Mouse (Mus musculus) retina, postnatal 7 days (tissue): ENCODE measurements around the gene Zfp493.
"Not testable (repeated sequence)": the region's sequence is repeated elsewhere in the genome, so short reads cannot be mapped to it uniquely, and the experiment has no call there.

Experiments used
- DNase-seq: peaks from one replicate; pipeline ENCODE4 v3.0.0-alpha.2; 2012; ENCODE audit warnings: low read depth, low spot score

Zfp493 gene

DNA sequence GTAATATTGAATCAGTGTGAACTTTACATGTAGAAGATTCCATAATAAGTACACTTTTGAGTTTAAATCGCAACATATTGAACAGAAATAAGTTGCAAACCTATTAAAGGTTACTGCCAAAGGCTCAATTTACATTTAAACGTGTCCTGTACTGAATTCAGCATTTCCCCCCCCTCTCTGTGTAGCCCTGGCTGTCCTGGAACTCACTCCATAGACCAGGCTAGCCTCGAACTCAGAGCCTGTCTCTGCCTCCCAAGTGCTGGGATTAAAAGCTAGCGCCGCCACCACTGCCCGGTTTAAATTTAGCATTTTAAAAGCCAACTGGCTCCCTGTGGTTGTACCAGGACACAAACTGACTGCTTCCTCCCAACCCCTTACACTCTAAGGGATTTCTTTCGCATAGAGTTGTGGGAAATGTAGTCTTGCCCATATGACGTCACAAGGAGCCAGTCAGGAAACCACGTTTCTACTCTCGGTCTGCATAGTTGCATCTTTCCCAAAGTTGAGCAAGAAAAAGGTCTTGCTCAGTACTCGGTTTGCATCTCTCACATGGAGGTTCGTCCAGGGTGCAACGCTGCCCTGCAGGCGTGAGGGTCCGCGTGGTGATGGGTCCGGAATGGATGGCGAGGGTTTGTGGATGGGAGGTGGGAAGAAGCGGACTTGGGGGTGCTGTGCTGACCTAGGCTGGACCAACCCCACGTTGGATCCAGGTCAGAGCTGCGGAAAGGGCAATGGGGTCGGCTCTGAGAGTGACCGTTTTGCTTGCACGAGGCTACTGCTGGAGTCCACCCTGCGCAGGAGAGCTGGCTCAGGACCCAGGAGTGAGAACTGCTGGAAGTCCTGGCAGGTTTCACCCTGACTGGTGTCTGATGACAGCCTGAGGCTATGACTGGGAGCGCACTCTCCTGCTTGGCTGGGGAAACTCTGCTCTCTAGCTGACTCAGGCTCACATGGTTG, at the start of gene Zfp493:
Gene Zfp493, plus strand, starts transcription at position 429 of the 957 bp plus-strand sequence.
- DNase-seq, result peak; percentile 53

DNA sequence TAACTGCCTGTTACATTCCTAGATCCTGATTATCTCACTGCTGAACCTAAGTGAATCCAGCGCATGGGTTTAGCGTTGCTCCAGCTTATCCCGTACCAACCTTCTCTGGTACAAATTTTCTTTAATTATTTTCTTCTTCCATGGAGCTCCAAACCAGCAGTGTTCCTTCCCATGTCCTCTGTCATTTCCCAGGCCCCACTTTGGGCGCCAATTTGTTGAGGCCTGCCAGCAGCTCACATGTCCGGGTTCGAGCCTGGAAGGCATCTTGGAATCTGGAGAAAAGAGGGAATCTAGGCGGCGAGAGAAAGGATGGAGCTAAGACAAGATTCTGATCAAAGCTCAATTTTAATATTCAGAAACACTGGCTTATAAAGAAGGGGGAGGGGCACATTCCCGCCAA, 45.1 kb upstream of the Zfp493 start:
- not testable (repeated sequence) for DNase-seq

DNA sequence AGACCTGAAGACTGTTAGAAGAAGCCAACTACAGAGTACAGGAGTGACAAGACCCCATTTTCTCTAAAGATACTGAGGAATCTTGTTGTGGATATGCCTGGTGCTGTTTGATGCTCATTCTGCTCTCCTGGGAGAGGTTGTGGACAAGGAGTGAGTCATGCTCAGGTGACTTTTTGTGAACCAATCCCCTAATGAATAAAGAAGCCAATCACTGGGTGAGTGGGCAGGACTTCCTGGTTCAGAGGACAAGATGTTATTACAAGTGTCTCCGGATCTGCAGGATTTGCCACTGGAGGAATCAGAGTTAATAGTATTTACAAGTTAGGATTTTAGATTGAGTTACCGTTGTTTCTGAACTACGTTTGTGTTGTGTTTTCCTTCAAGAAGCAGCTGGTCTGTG, 36.6 kb upstream of the Zfp493 start:
- DNase-seq, result no peak

GRCm38 (mm10) chr13:67743896-67744295, 35.6 kb upstream of the Zfp493 start:
- no peak for DNase-seq

DNA sequence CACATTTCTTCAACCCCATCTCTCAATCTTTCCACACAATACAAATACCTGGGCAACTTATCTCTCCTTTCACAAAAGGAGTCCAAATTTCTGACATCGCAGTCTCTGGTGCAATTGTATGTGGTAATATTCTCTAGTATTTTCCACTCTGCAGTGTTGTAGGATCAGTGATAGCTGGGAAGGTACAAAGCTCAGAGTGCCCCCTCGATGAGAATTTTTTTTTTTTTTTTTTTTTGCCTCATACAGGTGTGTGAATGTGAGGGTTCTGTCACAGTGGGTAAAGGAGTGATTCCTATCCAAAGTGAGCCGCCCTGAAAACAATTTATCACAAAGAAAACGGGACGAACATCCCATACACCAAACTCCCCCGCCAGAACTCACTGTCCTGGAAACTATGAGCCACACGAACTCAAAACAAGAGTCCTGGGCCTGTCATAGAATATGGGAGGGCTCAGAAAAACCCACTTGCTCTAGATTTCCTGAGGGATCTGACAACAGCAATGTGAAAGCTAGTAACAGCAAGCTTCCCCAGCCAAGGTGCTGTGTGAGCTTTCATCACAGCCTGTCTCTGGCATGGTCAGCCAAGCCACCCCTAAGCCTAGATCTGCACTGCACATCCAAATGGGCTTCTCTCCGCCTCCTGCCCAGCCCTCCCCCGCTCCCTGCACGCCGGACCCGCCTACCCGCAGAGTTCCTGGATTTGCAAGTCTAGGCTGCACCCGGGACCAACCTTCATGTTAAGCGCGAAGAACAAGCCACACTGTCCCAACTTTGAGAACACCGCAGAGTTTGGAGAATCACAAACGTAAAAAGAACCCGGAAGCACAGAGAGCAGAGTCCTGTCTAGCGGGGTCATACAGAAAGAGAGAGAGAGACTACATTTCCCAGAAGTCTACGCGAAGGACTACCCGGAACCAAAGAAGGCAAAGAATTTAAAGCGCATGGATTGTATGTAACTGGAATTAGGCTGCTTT, 24.9 kb upstream of the Zfp493 start, which contains the start of gene Zfp85:
Gene Zfp85, minus strand, starts transcription at position 896 of the 974 bp plus-strand sequence.
- peak; percentile 58 for DNase-seq

DNA sequence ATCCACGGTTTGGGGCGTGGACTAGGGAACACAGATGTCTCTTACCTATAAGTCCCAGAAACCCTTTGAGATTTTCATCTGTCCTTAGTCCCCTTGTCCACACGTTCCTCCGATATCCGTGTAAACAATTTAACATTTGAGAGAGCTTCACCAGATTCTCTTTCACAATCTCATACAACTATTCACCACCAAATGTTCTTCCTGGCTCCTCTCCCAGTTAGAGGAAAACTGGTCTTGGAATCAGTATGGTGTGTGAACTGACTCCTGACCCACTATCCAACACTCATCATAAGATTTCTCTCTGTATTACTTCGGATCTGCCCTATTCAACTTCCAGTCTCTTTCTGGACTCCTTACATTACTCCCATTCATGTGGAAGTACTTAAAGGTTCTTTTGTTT, 23.7 kb upstream of the Zfp493 start:
- DNase-seq, result no peak

DNA sequence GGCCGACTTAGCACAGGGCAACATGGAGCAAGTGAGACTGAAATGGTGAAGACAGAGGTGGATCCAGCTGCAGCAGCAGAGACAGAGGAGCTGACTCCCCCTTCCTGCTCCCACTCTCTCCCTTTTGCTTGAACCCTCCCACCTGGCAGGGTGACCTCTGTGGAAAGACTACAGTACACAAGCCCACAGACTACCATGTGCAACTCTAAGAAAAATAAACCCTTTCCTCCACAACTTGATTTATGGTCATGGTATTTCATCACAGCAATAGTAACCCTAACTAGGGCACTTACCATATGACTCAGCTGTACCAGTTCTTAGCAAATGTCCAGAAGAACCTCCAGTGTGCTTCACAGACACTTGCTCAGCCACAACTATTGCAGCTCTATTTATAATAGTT, 19.5 kb upstream of the Zfp493 start:
- DNase-seq, result no peak

DNA sequence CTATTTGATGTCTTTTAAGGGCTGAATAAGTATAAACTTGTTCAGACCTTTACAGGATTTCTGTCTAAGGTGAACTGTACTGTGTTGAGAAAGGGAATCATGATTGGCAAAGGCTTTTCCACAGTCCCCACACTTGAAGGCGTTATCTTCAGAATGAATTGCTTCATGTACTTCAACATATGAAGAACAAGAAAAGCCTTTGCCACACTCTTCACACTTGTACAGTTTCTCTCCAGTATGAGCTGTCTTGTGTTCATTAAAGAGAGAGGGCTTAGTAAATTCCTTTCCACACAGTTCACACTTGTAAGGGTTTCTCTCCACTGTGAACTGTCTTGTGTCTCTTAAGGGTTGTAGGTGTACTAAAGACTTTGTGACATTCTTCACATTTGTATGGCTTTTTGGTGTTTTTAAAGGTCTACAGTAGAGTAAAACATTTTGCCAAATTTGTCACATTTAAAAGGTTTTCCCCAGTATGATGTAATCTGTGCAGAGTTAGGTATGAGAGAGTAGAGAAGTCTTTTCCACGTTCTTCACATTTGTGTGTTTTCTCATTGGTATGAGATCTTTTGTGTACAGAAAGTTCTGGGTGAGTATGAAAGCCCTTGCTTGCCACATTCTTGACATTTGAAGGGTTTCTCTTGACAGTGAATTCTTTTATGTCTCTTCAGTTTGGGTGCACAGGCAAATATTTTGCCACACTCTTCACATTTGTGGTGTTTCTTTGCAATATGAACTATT, 16.3 kb upstream of the Zfp493 start:
- no peak for DNase-seq

DNA sequence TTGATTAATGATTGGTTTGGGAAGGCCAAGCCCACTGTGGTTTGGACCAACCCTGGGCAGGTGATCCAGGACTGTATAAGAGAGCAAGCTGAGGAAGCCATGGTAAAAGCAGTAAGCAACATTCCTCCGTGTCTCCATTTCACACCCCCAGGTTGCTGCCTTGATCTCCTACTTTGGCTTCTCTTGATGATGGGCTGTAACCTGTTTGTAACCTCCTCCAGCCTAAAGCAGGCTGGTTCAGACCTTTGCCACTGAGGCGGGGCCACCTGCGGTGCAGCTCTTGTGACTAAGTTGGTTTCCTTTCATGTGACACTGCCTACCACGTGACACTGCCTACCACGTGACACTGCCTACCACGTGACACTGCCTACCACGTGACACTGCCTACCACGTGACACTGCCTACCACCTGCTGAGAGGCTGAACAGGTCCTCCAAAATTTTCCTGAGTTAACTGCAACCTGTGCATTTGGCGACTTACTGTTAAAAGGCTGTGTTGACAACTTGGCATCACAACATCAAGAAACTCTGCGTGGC, 12.5 kb downstream of the Zfp493 start:
- DNase-seq, result no peak

DNA sequence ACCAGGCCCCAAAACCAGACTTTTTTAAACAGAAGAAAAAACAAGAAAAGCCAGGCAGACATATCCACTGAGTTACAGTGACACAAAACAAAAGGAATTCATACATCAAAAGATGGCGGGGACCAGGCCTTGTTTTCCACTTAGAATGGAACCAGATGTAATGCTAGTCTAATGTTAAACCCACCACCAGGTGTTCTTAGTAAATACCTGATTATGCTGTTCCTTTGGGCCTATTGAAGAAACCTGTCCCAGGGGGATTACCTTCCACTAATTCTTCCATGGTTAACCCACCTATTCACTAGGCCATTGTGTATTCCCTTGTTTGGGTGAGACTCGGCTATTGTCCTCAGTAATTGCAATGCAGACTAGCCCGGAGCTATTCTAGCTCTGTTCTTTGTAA, 19.1 kb downstream of the Zfp493 start:
- no peak for DNase-seq

GRCm38 (mm10) chr13:67799151-67799550, 19.7 kb downstream of the Zfp493 start:
- DNase-seq, result not testable (repeated sequence)

DNA sequence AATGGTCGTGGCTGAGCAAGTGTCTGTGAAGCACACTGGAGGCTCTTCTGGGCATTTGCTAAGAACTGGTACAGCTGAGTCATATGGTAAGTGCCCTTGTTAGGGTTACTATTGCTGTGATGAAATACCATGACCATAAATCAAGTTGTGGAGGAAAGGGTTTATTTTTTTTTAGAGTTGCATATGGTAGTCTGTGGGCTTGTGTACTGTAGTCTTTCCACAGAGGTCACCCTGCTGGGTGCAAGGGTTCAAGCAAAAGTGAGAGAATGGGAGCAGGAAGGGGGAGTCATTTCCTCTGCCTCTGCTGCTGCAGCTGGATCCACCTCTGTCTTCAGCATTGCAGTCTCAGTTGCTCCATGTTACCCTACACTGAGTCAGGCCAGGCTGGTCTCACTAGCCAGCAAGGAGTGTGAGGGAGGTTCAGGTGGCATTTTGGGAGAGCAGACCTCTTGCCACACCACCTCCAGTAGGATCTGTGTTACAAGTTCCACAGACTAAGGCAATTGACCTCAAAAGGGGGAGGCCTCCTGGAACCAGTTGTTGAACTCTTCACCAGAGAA, 32.2 kb downstream of the Zfp493 start:
- no peak for DNase-seq

GRCm38 (mm10) chr13:67812961-67813709, 33.6 kb downstream of the Zfp493 start:
- no peak for DNase-seq

DNA sequence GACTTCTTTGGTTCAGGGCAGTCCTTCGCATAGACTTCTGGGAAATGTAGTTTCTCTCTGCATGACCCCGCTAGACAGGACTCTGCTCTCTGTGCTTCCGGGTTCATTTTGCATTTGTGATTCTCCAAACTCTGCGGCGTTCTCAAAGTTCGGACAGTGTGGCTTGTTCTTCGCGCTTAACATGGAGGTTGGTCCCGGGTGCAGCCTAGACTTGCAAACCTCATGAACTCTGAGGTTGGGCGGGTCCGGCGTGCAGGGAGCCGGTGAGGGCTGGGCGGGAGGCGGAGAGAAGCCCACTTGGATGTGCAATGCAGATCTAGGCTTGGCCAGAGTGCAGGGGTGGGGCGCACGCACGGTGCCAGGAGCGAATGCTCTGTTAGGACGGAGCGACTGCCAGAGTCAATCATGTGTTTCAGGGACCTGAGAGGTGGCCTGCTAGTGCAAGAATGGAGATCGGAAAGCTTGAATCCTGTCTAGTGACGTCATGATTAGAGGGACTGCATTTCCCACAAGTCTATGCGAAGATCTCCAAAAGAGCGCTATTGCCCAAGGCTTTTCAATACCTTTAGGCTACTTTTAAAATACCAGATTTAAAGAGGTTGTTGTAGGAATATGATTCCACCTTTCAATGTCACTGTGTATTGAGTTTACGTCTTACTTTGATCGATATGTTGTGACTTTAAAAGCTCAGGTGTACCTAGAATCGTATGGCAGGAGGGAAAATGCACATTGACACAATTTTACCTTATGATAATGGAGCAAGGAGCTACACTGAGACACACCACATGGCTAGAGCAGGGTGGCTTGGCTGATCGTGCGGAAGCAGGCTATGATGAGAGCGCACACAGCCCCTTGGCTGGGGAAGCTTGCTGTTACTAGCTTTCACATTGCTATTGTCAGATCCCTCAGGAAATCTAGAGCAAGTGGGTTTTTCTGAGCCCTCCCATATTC, 34.5 kb downstream of the Zfp493 start, which contains the start of gene Zfp273:
Gene Zfp273, plus strand, starts transcription at position 31 of the 951 bp plus-strand sequence.
- peak; percentile 67 for DNase-seq

- no peak for DNase-seq
Measured at GRCm38 (mm10) chr13:67818636-67819035, 39.1 kb downstream of the Zfp493 start.

DNA sequence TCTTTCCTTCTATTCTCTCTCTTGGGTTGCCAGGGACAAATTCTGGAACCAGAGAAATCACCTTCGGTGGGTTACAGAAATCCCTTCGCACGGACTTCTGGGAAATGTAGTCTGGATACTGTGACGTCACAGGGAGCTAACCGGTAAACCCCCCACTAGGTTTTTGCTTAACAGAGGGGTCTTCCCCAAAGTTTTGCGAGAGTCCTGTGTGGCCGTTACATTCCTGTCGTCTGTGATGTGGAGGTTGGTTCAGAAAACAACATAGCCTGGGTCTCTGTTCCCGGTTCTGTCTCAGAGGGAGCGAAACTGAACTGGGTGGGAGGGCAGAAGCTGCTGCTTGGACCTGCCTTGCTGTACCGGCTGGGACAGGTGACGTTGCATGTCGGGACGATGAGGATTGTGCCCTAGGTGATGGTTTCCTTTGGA, 51.4 kb downstream of the Zfp493 start, which contains the start of gene Gm10037:
Gene Gm10037, plus strand, starts transcription at position 196 of the 426 bp plus-strand sequence.
- no peak for DNase-seq

- not testable (repeated sequence) for DNase-seq
Measured at GRCm38 (mm10) chr13:67833137-67833536, 53.6 kb downstream of the Zfp493 start.
